In genomic region chr16:21648800-21649199, GRCm38 (mm10) we compare ENCODE assay signal across 29 mouse cellular contexts. TPM values are rescaled to one million over a fixed set of nuclear protein-coding genes. Genes with fewer than 3 reads are reported as not detected.
DNase-seq lines count a peak whose midpoint lies in the region; ATAC-seq lines count a peak whose summit lies in the region.
"Had no signal": no experiment of that assay in that cellular context is flagged by ENCODE, and none has a peak within 500 bp of the region (broad histone marks: within the 10 kb centered on the region; RNA-seq: fewer than 3 reads in every experiment).

No protein-coding gene starts in this region.

- H3K36me3 ChIP-seq in liver, embryonic 15.5 days (replicated peaks), result no peaks in the 10 kb centered on the region; the same call in 1 of the 2 replicates
- H3K36me3 ChIP-seq in liver, embryonic 12.5 days, result no peaks in the 10 kb centered on the region
- H3K36me3 ChIP-seq: embryonic facial prominence, embryonic 10.5 days had no signal

- no peak overlapping the region for H3K9ac ChIP-seq in liver, embryonic 15.5 days
- no peak overlapping the region for H3K9ac ChIP-seq in liver, embryonic 12.5 days
- H3K9ac ChIP-seq: embryonic facial prominence, embryonic 13.5 days; forebrain, embryonic 12.5 days; forebrain, embryonic 15.5 days; heart, embryonic 12.5 days; heart, embryonic 15.5 days; hindbrain, embryonic 14.5 days had no signal

- 35% methylated on average over 4 of the region's 4 CpGs for WGBS in liver, embryonic 15.5 days (ENCODE audit: insufficient replicate concordance)
- WGBS in liver, embryonic 12.5 days (ENCODE audit: insufficient replicate concordance), result 33% methylated on average over 4 of the region's 4 CpGs

- peak; percentile 29; the same call in 1 of the 2 replicates for ATAC-seq in liver, embryonic 15.5 days (ENCODE audit: insufficient read depth)
- ATAC-seq in liver, embryonic 12.5 days, result no peak
- ATAC-seq: CD4-positive, CD25-positive, alpha-beta regulatory T cell, adult 4 months; forebrain, embryonic 15.5 days; hindbrain, postnatal 0 days; inflammation-experienced regulatory T-cells, adult 6 months; Patski had no signal

- no peaks in the 10 kb centered on the region for H3K9me3 ChIP-seq in liver, embryonic 15.5 days (replicated peaks)
- H3K9me3 ChIP-seq in liver, embryonic 12.5 days (replicated peaks), result no peaks in the 10 kb centered on the region
- H3K9me3 ChIP-seq: embryonic facial prominence, embryonic 10.5 days; embryonic facial prominence, embryonic 13.5 days; forebrain, embryonic 12.5 days; forebrain, embryonic 15.5 days; heart, embryonic 12.5 days; heart, embryonic 15.5 days had no signal

- peaks cover 12% of the 10 kb centered on the region for H3K4me1 ChIP-seq in liver, embryonic 15.5 days (replicated peaks)
- peaks cover 22% of the 10 kb centered on the region for H3K4me1 ChIP-seq in liver, embryonic 12.5 days

- H3K4me3 ChIP-seq in liver, embryonic 15.5 days (replicated peaks), result no peak overlapping the region
- no peak overlapping the region for H3K4me3 ChIP-seq in liver, embryonic 12.5 days
- H3K4me3 ChIP-seq: embryonic facial prominence, embryonic 10.5 days; embryonic facial prominence, embryonic 13.5 days; erythroblast, embryonic 14.5 days; forebrain, embryonic 12.5 days; forebrain, embryonic 15.5 days; heart, embryonic 12.5 days; heart, embryonic 15.5 days had no signal

- H3K27me3 ChIP-seq in liver, embryonic 15.5 days, result no peaks in the 10 kb centered on the region
- no peaks in the 10 kb centered on the region for H3K27me3 ChIP-seq in liver, embryonic 12.5 days (replicated peaks)
- H3K27me3 ChIP-seq: embryonic facial prominence, embryonic 13.5 days; forebrain, embryonic 12.5 days; forebrain, embryonic 15.5 days; heart, embryonic 12.5 days; heart, embryonic 15.5 days; Patski had no signal

- DNase-seq in 416B (ENCODE audit: low read depth), result peak; percentile 21
- DNase-seq in c-Kit-positive CD71-positive TER-119-negative erythroid progenitor cells, embryonic 14.5 days (ENCODE audit: low read depth), result peak; percentile 6
- DNase-seq in MN1 (ENCODE audit: low spot score), result no peak
- DNase-seq in cerebellum, postnatal 36 days, result no peak
- DNase-seq: adrenal gland, postnatal 10 days; adrenal gland, postnatal 36 days; cerebellum, adult 11 months; cerebellum, adult 2 months; cerebellum, adult 9-11 months; cerebellum, postnatal 25 days; embryo, embryonic 11 days; gastrocnemius, postnatal 25 days; heart, adult 18-20 months; heart, postnatal 10 days; heart, postnatal 36 days had no signal

- no peak overlapping the region for H3K27ac ChIP-seq in liver, embryonic 15.5 days (replicated peaks)
- no peak overlapping the region for H3K27ac ChIP-seq in liver, embryonic 12.5 days
- H3K27ac ChIP-seq: embryonic facial prominence, embryonic 10.5 days; embryonic facial prominence, embryonic 13.5 days; forebrain, embryonic 12.5 days; forebrain, embryonic 15.5 days; heart, embryonic 15.5 days; hindbrain, embryonic 14.5 days; hindbrain, postnatal 0 days had no signal

- no peak overlapping the region for H3K4me2 ChIP-seq in liver, embryonic 15.5 days
- H3K4me2 ChIP-seq in liver, embryonic 12.5 days, result no peak overlapping the region
- H3K4me2 ChIP-seq: embryonic facial prominence, embryonic 13.5 days; forebrain, embryonic 12.5 days; forebrain, embryonic 15.5 days; heart, embryonic 12.5 days; heart, embryonic 15.5 days; hindbrain, embryonic 14.5 days had no signal

RNA-seq across cellular contexts. Expression of gene 2510009E07Rik, which starts 45.7 kb away (rescaled TPM):
- polyA plus RNA-seq in liver, embryonic 15.5 days (2015; fragmentation: Nextera tagmentation; extraction: Ambion mirVana), result 3.0 TPM in 2 replicates
- polyA plus RNA-seq in liver, embryonic 12.5 days (2016; fragmentation: Nextera tagmentation; extraction: Ambion mirVana), result 3.9 and 4.2 TPM in 2 replicates
- polyA plus RNA-seq: erythroblast, embryonic 14.5 days had no signal

Comparison
In these comparisons a context has a peak if more than half of its experiments do, and no peak if none do; other contexts are left out.
1. DNase-seq: peak in 416B (single experiment) and c-Kit-positive CD71-positive TER-119-negative erythroid progenitor cells, embryonic 14.5 days (single experiment); none in MN1 (single experiment) and cerebellum, postnatal 36 days (0 of 2).